Mouse (Mus musculus) fat pad, adult 2 months (tissue): ENCODE results near the gene Lmbrd2.
"Not testable (repeated sequence)": the region's sequence is repeated elsewhere in the genome, so short reads cannot be mapped to it uniquely, and the experiment has no call there.

ENCODE experiments used
- DNase-seq: peaks from one replicate; pipeline ENCODE4 v3.0.0-alpha.2; 2011; ENCODE audit warnings: low read depth, low spot score; ENCODE audit errors: extremely low read depth

Gene Lmbrd2

GRCm38 (mm10) chr15:9132693-9133443 is 7.5 kb upstream of the Lmbrd2 start:
- DNase-seq, result no peak

DNA sequence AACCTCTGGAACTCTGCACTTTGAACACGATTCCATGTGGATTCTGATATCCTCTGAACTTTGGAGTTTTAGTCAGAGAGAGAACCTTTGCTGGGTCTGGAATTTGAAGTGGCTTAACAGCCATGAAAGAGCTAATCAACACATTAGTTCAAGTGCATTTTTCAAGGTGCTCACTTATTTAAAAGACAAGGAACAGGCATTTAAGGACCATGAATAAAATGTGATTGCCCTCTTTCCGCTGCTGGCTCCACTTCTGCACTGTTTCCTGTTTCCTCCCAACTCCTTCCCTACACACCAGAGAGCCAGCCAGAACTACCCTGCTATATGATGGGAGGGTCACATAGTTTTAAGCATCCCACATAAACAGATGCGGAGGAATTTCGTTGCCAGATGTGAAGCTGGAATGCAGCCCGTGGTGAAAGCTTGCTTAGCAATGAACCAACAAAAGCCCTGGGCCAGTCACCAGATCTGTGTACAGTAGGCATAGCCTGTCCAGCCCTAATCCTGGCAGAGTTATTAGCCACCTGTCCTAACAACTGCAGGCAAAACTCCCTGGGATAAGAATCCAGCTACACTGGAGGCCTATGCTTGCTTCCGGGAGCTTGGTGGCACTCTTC is 5.4 kb upstream of the Lmbrd2 start:
- DNase-seq, result no peak

DNA sequence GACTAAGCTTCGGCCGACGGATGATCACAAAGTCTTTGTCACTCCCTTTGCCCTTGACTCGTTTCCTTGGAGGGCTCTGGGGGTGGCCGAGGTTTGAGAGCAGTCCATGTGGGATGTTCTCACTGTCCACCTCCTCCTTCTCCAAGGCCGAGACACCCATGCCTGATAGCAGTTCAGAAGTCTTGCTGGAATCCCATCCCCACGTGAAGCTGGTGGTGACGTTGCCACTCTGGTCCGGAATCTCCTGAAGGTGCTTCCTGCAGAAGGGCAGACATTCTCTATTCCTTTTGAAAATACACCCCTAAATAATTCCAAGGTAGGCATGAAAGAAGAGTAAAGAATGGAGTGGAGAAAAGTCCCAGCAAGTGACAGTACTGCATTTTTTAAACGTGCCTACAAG is 903 bp upstream of the Lmbrd2 start:
- DNase-seq, result no peak

- no peak for DNase-seq
Observed at GRCm38 (mm10) chr15:9140684-9141171, 378 bp downstream of the Lmbrd2 start.

DNA sequence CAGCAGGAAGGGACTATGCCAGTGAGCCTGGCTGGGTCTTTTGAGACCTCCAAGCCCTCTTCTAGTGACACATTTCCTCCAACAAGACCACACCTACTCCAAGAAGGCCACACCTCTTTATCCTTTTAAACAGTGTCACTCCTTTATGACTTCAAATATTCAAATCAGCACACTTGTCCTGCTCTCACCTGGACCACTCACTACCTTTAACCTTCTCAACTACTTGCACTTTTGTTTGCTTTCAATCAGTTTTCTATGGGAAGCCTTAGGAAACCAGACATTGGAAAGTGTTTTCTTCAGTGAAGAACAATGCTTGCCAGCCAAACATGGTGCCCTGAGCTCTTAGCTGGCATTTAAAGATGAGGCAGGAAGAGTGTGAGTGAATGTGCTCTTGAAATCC is 15.0 kb downstream of the Lmbrd2 start, which contains the start of gene Skp2:
Skp2 (minus strand) TSS at position 101 of the 400 bp plus-strand sequence.
- DNase-seq, result no peak

GRCm38 (mm10) chr15:9162557-9163070 is 22.3 kb downstream of the Lmbrd2 start:
- no peak for DNase-seq

DNA sequence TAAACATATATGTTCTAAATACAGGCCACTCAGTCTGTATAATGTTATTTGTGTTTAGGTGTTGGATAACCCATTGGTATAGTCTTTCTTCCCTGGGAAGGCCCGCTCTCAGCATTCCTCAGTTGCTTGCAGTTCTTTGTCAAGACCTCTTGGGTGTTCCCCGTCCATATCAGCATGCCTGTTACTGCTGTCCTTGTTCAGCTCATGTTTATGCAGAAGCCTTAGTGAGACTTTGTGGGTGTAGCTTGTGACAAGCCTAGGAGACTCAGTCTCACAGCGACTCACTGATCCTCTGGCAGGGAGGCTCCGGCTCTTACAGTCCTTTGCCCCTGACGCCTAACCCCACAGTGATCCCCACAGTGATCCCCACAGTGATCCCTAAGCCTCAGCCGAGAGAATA is 23.8 kb downstream of the Lmbrd2 start:
- no peak for DNase-seq

DNA sequence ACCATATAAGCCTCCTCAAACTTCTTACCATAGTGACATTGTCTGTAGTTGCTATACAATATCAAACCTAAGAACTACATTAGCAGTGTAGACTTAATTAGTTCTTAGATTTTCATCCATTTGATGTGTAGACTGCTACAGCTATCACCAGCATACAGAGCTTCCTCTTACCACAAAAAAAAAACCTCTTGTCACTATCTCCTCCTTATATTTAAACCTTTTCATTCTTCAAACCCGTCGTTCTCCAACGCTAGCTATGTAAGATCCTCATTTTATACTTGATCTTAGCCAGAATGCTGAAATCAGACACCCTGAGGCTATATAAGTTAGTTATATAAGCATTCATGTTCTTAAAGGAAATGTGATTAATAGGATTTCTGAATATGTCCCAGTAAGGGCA is 36.7 kb downstream of the Lmbrd2 start:
- DNase-seq, result no peak

DNA sequence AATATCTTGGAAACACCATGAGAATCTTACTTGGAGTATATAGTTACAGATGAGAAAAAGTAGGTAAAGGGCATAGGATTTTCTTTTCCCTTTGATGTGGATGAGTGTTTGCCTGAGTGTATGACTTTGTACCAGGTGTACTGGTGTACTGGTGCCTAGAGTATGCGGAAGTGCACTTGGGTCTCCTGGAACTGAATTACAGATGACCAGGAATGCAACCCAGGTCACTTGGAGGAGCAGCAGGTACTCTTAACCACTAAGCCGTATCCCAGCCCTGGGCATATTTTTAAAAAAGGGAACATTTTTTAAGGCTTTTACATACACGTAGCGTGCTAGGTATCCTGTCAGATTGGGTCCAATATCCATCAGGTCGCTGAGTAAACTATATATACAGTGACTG is 43.6 kb downstream of the Lmbrd2 start:
- DNase-seq, result no peak

- no peak for DNase-seq
Observed at GRCm38 (mm10) chr15:9189796-9190195, 49.4 kb downstream of the Lmbrd2 start.

DNA sequence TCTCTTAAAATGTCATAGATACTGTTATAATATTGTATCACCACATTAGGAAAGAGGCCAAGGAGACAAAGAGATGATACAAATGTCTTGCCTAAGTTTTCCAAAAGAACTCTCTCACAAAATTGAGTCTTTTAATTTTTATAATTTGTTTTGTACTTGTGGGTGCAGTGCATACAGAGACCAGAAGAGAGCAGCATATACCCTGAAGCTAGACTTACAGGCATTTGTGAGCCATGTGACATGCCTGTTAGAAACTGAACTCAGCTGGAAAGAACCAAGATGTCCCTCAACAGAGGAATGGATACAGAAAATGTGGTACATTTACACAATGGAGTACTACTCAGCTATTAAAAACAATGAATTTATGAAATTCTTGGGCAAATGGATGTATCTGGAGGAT is 52.3 kb downstream of the Lmbrd2 start:
- DNase-seq, result not testable (repeated sequence)

DNA sequence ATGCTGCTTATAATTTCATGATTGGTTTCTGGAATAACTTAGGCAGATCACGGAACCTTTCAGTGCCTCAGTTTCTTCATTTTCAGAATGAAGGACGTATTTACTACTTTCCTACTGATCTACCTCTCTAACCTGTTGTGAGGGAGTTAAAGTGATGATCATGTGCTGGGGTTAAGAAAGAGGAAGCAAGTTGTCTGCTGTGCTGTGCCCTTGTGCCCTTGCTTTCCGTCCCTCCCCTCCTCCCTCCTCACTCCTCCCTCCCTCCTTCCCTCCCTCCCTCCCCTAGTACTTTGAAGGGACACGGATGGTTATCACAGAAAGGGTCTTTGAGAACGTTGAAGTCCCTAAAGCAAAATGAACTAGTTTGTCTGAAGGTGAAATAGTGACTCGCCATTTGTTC is 58.1 kb downstream of the Lmbrd2 start:
- no peak for DNase-seq

- DNase-seq, result peak; percentile 62
Observed at GRCm38 (mm10) chr15:9211891-9212290, 71.5 kb downstream of the Lmbrd2 start.

GRCm38 (mm10) chr15:9213026-9213425 is 72.7 kb downstream of the Lmbrd2 start:
- not testable (repeated sequence) for DNase-seq

GRCm38 (mm10) chr15:9213431-9213830 is 73.1 kb downstream of the Lmbrd2 start:
- not testable (repeated sequence) for DNase-seq

- no peak for DNase-seq
Observed at GRCm38 (mm10) chr15:9216446-9216845, 76.1 kb downstream of the Lmbrd2 start.

DNA sequence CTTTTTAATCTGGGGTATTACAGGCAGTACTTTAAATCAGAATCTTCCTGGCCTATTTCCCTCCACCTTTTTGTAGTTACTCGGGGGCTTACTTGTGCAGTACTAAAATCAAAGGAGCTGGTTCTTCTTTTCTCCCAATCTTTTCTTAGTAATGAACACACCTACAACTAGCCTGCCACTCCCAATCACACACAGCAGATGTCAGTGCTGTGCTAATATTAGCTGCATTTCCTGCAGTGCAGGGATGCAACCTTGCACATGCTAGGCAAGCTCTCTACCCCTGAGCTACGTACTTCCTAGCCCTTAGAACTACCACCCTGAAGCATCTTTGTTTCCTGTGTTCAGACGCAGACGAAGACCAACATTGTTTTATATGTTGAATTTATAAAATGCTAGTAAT is 90.6 kb downstream of the Lmbrd2 start:
- not testable (repeated sequence) for DNase-seq

GRCm38 (mm10) chr15:9246345-9246744 is 106.0 kb downstream of the Lmbrd2 start:
- DNase-seq, result no peak
